Mouse (Mus musculus) kidney, adult 2 months (tissue): ENCODE measurements at regions not wholly inside any gene's neighbourhood (a gene's known extent, or its start where the extent isn't known, plus 50 kb on each side); places are given as distances from the start of the nearest gene placed in this dataset.

Experiments used
- CTCF ChIP-seq: fragments of 200-500 bp; conservative IDR thresholded peaks from 2 replicates; pipeline ENCODE4 v1.5.1; 2011; ENCODE audit warnings: low read depth, mild to moderate bottlenecking, control low read depth, low read length, moderate library complexity, mixed read lengths; ENCODE audit not compliant: insufficient read depth, insufficient read length
- POLR2A ChIP-seq: fragments of 200-500 bp; IDR thresholded peaks from one replicate; pipeline ENCODE4 v1.6.1; 2011; ENCODE audit warnings: low read depth, low read length, control low read depth

DNA sequence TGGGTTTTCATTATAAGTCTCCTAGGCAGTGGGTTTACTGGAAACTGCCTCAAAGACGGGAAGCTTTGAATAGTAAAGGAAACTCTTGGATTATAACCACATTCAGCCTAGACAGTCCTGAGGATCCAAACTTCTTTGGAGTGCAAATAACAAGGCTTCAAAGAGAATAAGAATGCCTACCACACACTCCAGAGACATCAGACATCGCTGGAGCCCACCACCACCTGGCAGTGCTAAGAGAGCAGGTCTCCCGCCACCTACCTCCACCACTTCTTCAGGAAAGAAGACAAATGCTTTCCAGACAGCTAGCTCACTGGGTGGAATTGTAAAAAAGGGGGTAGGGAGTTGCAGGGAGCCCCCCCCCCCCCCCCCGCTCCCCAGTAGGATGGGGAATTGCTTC is 104.4 kb downstream of the Tas2r134 start:
- TF ChIP-seq CTCF (no peak), POLR2A (no peak)
